Mouse (Mus musculus) spleen, adult 2 months (tissue): ENCODE data around the gene Gm7361.
"Not testable (repeated sequence)": the region's sequence is repeated elsewhere in the genome, so short reads cannot be mapped to it uniquely, and the experiment has no call there.

Experiments used
- CTCF ChIP-seq: fragments of 200-500 bp; IDR thresholded peaks from 2 replicates; pipeline ENCODE4 v1.5.1; 2011; ENCODE audit warnings: mild to moderate bottlenecking, inconsistent platforms; ENCODE audit not compliant: insufficient read depth, insufficient read length, insufficient replicate concordance; ENCODE audit errors: extremely low read depth
- POLR2A ChIP-seq: fragments of 200-500 bp; IDR thresholded peaks from 2 replicates; pipeline ENCODE4 v1.6.1; 2011; ENCODE audit warnings: low read depth, low read length, inconsistent platforms

GRCm38 (mm10) chr5:26266656-26267055 lies 9.2 kb downstream of the Gm7361 start:
- not testable (repeated sequence) for TF ChIP-seq CTCF, POLR2A
